Mouse (Mus musculus): Measurements from ENCODE around the gene Tmem236. TPM values are rescaled to one million over a fixed set of nuclear protein-coding genes. Genes with fewer than 3 reads are reported as not detected.

Tmem236 gene
- 0.05 TPM in 1 of 2 replicates, not detected in the other for polyA plus RNA-seq (2021; fragmentation: Nextera tagmentation)
- long read RNA-seq, experiment 1 = 0 reads
- long read RNA-seq, experiment 2 = 0 reads

GRCm38 (mm10) chr2:14174334-14174733 lies at the start of gene Tmem236:
Tmem236 (plus strand) TSS chr2:14174523.

DNA sequence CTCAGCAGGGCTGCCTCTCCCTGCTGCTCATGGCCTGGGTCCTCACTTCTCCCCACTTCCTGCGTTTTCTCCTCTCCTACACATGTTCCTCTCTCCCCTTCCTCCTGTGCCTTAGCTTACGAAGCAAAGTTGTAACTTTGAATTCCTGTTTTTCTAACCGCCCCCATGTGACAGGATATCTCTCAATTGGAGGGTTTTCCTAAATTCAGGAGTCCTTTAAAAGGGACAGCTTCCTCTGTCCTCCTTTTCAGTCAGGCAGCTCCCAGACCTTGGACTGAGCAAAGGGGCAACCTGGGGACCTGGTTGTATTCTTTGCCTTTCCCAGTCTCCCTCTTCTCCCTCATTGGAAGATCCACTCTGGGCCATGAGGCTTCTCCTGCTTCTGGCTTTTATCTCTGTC lies 54.8 kb downstream of the Tmem236 start, which contains the start of gene Mrc1:
Mrc1 (plus strand) TSS at position 244 of the 400 bp plus-strand sequence.

Other genes starting within 250 kb of the Tmem236 start
- 24.1 and 28.1 TPM in 2 replicates for gene Hacd1, start 118.4 kb upstream of the Tmem236 start, polyA plus RNA-seq (2021; fragmentation: Nextera tagmentation)
- 50.6 and 55.2 TPM in 2 replicates for gene Stam, start 100.4 kb upstream of the Tmem236 start, polyA plus RNA-seq (2021; fragmentation: Nextera tagmentation)
- 0.79 and 0.99 TPM in 2 replicates for gene Mrc1, start 54.9 kb downstream of the Tmem236 start, polyA plus RNA-seq (2021; fragmentation: Nextera tagmentation)
- gene Slc39a12, start 213.8 kb downstream of the Tmem236 start, polyA plus RNA-seq (2021; fragmentation: Nextera tagmentation) = 34.5 and 51.6 TPM in 2 replicates